Mouse (Mus musculus): ENCODE results near the gene Xrn2. TPM values are rescaled to one million over a fixed set of nuclear protein-coding genes. Genes with fewer than 3 reads are reported as not detected.

Xrn2 gene
- polyA plus RNA-seq, 1 experiment: 27.6 TPM

DNA sequence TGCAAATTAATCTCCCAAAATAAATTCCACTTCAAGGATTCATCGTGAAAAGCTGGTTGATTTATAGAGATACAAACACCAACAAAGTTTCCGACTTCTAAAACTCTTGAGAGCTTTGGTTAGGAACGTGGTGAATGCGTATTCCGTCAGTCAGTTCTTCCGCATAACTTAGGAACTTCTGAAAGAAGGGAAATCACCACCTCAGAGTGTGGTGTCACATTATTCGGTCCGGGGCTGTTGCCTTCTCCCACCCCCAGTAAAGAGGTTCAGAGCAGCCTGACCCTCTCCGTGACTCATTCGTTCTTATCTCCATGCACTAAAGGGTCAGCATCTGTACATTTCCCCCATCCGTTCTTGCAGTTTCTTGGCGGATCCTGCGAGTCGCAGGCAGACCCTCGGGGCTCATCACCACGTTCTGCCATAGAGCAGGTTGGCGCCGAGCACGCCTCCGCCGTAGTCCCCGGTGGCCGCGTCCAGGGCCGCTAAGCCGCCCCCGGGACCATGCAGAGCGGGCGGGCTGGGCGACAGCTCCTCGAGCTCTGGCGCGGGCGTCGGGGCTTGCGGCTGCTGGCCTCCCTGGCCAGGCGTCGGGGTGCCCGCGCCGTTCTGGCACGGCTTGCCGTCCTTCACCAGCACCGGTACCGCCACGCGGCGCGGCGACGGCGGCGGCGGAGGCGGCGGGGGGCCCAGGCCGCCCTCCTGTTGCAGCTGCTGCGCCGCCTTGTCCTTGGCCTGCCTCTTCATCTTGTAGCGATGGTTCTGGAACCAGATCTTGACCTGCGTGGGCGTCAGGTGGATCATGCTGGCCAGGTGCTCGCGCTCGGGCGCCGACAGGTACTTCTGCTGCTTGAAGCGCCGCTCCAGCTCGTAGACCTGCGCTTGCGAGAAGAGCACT, 70.9 kb downstream of the Xrn2 start:
- TF ChIP-seq CTCF (IDR thresholded peaks at IDR 0.05; ENCODE audit: extremely low read depth, insufficient read depth, low read length) (no peak), POLR2A (IDR thresholded peaks at IDR 0.05; ENCODE audit: extremely low read depth, insufficient read depth, low read length) (no peak)
- H3K27ac ChIP-seq (ENCODE audit: insufficient read depth, low read length): no peak overlapping the region
- H3K4me1 ChIP-seq (ENCODE audit: control insufficient read depth, insufficient read depth, low read length): no peaks in the 10 kb centered on the region
- no peak overlapping the region for H3K4me3 ChIP-seq (ENCODE audit: insufficient read depth, low read length)

DNA sequence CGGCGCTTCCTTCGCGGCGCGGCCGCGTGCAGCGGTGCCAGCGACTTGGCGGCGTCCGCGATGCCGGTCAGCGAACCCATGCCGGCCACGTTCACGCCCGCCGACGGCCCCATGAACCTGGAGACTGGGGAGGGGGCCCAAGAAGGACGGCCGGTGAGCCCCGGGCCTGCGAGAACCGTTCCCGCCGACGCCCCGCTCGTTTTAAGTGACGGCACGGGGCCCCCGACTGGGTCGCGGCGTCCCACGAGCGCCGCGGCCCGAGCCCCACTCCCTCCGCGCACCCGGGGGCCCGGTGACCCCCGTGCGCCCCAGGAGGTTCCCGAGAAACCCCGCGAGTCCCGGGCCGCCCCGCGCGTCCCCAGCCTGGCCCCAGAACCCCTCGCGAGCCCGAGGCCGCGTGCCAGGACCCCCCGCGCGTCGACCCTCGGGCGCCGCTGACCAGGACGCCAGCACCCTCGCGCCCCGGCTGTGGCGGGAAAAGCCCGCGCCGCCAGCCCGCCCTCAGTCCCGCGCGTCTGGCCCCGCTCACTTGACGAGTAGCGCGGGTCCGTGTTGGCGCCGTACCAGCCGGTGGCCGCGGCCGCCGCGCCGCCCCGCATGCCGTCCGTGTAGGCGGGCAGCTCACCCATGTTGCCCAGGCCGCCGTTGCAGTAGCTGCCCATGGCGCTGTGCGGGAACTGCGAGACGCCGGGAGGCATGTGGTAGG, 71.7 kb downstream of the Xrn2 start:
- TF ChIP-seq CTCF (IDR thresholded peaks at IDR 0.05; ENCODE audit: extremely low read depth, insufficient read depth, low read length) (no peak), POLR2A (IDR thresholded peaks at IDR 0.05; ENCODE audit: extremely low read depth, insufficient read depth, low read length) (no peak)
- H3K4me3 ChIP-seq (ENCODE audit: insufficient read depth, low read length): no peak overlapping the region
- no peaks in the 10 kb centered on the region for H3K4me1 ChIP-seq (ENCODE audit: control insufficient read depth, insufficient read depth, low read length)
- H3K27ac ChIP-seq (ENCODE audit: insufficient read depth, low read length): no peak overlapping the region

- no peak within 1 kb of the TSS for H3K27ac ChIP-seq (ENCODE audit: insufficient read depth, low read length)
- no peak within 1 kb of the TSS for H3K4me3 ChIP-seq (ENCODE audit: insufficient read depth, low read length)
- TF ChIP-seq POLR2A (IDR thresholded peaks at IDR 0.05; ENCODE audit: extremely low read depth, insufficient read depth, low read length): no peak
- no peak for TF ChIP-seq CTCF (IDR thresholded peaks at IDR 0.05; ENCODE audit: extremely low read depth, insufficient read depth, low read length)
- no peaks in the 10 kb centered on the region for H3K4me1 ChIP-seq (ENCODE audit: control insufficient read depth, insufficient read depth, low read length)
Measured at GRCm38 (mm10) chr2:147085072-147085870, 72.5 kb downstream of the Xrn2 start, which contains the start of gene Nkx2-4. Gene Nkx2-4, minus strand, starts transcription at chr2:147085445.

DNA sequence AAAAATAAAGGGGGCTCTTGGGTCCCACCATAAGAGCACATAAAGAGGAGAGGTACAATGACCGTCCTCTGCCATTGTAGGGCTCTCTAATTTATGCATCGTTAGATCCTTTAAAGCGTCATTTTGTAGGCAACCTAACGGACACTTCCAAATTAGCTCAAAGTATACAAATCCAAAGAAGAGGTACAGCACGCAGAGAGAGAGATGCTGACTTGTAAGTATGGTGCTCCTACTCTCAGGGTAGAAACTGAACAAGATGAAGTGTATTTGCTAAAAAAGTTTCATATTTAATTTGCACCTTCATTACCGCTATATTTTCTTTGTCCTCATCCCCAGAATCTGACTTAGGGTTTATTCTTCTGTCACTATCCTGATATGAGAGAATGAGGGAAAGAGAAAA, 73.1 kb downstream of the Xrn2 start:
- no peak overlapping the region for H3K4me3 ChIP-seq (ENCODE audit: insufficient read depth, low read length)
- TF ChIP-seq POLR2A (IDR thresholded peaks at IDR 0.05; ENCODE audit: extremely low read depth, insufficient read depth, low read length) (no peak), CTCF (IDR thresholded peaks at IDR 0.05; ENCODE audit: extremely low read depth, insufficient read depth, low read length) (no peak)

GRCm38 (mm10) chr2:147086441-147086840, 73.6 kb downstream of the Xrn2 start:
- no peak overlapping the region for H3K4me3 ChIP-seq (ENCODE audit: insufficient read depth, low read length)
- no peaks in the 10 kb centered on the region for H3K4me1 ChIP-seq (ENCODE audit: control insufficient read depth, insufficient read depth, low read length)
- no peak for TF ChIP-seq CTCF (IDR thresholded peaks at IDR 0.05; ENCODE audit: extremely low read depth, insufficient read depth, low read length)
- H3K27ac ChIP-seq (ENCODE audit: insufficient read depth, low read length): no peak overlapping the region

More for the DNA sequence above, 73.1 kb downstream of the Xrn2 start:
- H3K27ac ChIP-seq (ENCODE audit: insufficient read depth, low read length): no peak overlapping the region
- no peaks in the 10 kb centered on the region for H3K4me1 ChIP-seq (ENCODE audit: control insufficient read depth, insufficient read depth, low read length)

- TF ChIP-seq CTCF (IDR thresholded peaks at IDR 0.05; ENCODE audit: extremely low read depth, insufficient read depth, low read length) (no peak), POLR2A (IDR thresholded peaks at IDR 0.05; ENCODE audit: extremely low read depth, insufficient read depth, low read length) (no peak)
- no peaks in the 10 kb centered on the region for H3K4me1 ChIP-seq (ENCODE audit: control insufficient read depth, insufficient read depth, low read length)
- H3K4me3 ChIP-seq (ENCODE audit: insufficient read depth, low read length): no peak overlapping the region
- H3K27ac ChIP-seq (ENCODE audit: insufficient read depth, low read length): no peak overlapping the region
Measured at GRCm38 (mm10) chr2:147119736-147120135, 106.9 kb downstream of the Xrn2 start.

GRCm38 (mm10) chr2:147127366-147127765, 114.6 kb downstream of the Xrn2 start:
- no peak overlapping the region for H3K27ac ChIP-seq (ENCODE audit: insufficient read depth, low read length)
- no peaks in the 10 kb centered on the region for H3K4me1 ChIP-seq (ENCODE audit: control insufficient read depth, insufficient read depth, low read length)
- TF ChIP-seq CTCF (IDR thresholded peaks at IDR 0.05; ENCODE audit: extremely low read depth, insufficient read depth, low read length) (no peak), POLR2A (IDR thresholded peaks at IDR 0.05; ENCODE audit: extremely low read depth, insufficient read depth, low read length) (no peak)
- no peak overlapping the region for H3K4me3 ChIP-seq (ENCODE audit: insufficient read depth, low read length)

Other genes with a start within 250 kb of the Xrn2 start
- 13.8 and 16.0 TPM in 2 replicates for gene Kiz, start 157.1 kb upstream of the Xrn2 start, polyA plus RNA-seq (2012; rRNA removed)
- not detected in 2 replicates for gene Nkx2-4, start 72.4 kb downstream of the Xrn2 start, polyA plus RNA-seq (2012; rRNA removed)
- gene Nkx2-2, start 181.2 kb downstream of the Xrn2 start, polyA plus RNA-seq (2012; rRNA removed): 6.1 and 8.0 TPM in 2 replicates

Measured in cortical plate, adult 2 months (tissue).